Mouse (Mus musculus): ENCODE results near the gene Fgf3. TPM values are rescaled to one million over a fixed set of nuclear protein-coding genes. Genes with fewer than 3 reads are reported as not detected.
"Not testable (repeated sequence)": the region's sequence is repeated elsewhere in the genome, so short reads cannot be mapped to it uniquely, and the experiment has no call there.

Gene Fgf3
- polyA plus RNA-seq, 1 experiment from 2014 or later: not detected

- Histone ChIP-seq H3K27me3 (ENCODE audit: control insufficient read depth, insufficient read depth, low read depth, low read length) (peaks cover 5% of the 10 kb centered on the region; the same call in 1 of the 2 replicates), H3K4me1 (replicated peaks; ENCODE audit: control insufficient read depth, insufficient read depth, low read length) (no peaks in the 10 kb centered on the region), H3K9me3 (ENCODE audit: control insufficient read depth, low read length) (no peaks in the 10 kb centered on the region), H3K27ac (ENCODE audit: low read length) (no peak overlapping the region), H3K4me2 (ENCODE audit: low read depth, low read length) (no peak overlapping the region), H3K36me3 (ENCODE audit: control insufficient read depth, insufficient read depth, low read length) (no peaks in the 10 kb centered on the region), H3K4me3 (ENCODE audit: low read length) (no peak overlapping the region), H3K9ac (ENCODE audit: low read length) (no peak overlapping the region)
- 0 out of 2 replicates have a peak, but pooled peaks have one; percentile 4 for ATAC-seq (ENCODE audit: low read depth)
- 6% methylated on average over 18 of the region's 18 CpGs for WGBS
These were observed 50.8 kb downstream of the Fgf3 start for GRCm38 (mm10) chr7:144888564-144889299.

- WGBS: 92% methylated on average over 1 of the region's 1 CpGs
- ATAC-seq (ENCODE audit: low read depth); H3K4me3 ChIP-seq (ENCODE audit: low read length); H3K4me2 ChIP-seq (ENCODE audit: low read depth, low read length); H3K4me1 ChIP-seq (replicated peaks; ENCODE audit: control insufficient read depth, insufficient read depth, low read length); H3K36me3 ChIP-seq (ENCODE audit: control insufficient read depth, insufficient read depth, low read length); H3K9me3 ChIP-seq (ENCODE audit: control insufficient read depth, low read length); H3K27ac ChIP-seq (ENCODE audit: low read length); H3K9ac ChIP-seq (ENCODE audit: low read length): not testable (repeated sequence)
- H3K27me3 ChIP-seq (ENCODE audit: control insufficient read depth, insufficient read depth, low read depth, low read length): peaks cover 18% of the 10 kb centered on the region
These were observed 52.8 kb downstream of the Fgf3 start for GRCm38 (mm10) chr7:144890661-144891060.

- Histone ChIP-seq H3K27me3 (ENCODE audit: control insufficient read depth, insufficient read depth, low read depth, low read length) (peaks cover 28% of the 10 kb centered on the region), H3K4me1 (replicated peaks; ENCODE audit: control insufficient read depth, insufficient read depth, low read length) (peaks cover 16% of the 10 kb centered on the region), H3K27ac (ENCODE audit: low read length) (no peak overlapping the region), H3K9me3 (ENCODE audit: control insufficient read depth, low read length) (no peaks in the 10 kb centered on the region), H3K4me3 (ENCODE audit: low read length) (no peak overlapping the region), H3K36me3 (ENCODE audit: control insufficient read depth, insufficient read depth, low read length) (no peaks in the 10 kb centered on the region), H3K9ac (ENCODE audit: low read length) (no peak overlapping the region), H3K4me2 (ENCODE audit: low read depth, low read length) (no peak overlapping the region)
- no peak for ATAC-seq (ENCODE audit: low read depth)
- WGBS: 52% methylated on average over 2 of the region's 2 CpGs
These were observed 54.0 kb downstream of the Fgf3 start for GRCm38 (mm10) chr7:144891863-144892262.

- 48% methylated on average over 6 of the region's 6 CpGs for WGBS
- no peak for ATAC-seq (ENCODE audit: low read depth)
- no peaks in the 10 kb centered on the region for H3K36me3 ChIP-seq (ENCODE audit: control insufficient read depth, insufficient read depth, low read length)
- H3K27ac ChIP-seq (ENCODE audit: low read length): no peak overlapping the region
- no peaks in the 10 kb centered on the region for H3K9me3 ChIP-seq (ENCODE audit: control insufficient read depth, low read length)
- H3K4me2 ChIP-seq (ENCODE audit: low read depth, low read length): no peak overlapping the region
- H3K4me3 ChIP-seq (ENCODE audit: low read length): no peak overlapping the region
- peaks cover 19% of the 10 kb centered on the region for H3K4me1 ChIP-seq (replicated peaks; ENCODE audit: control insufficient read depth, insufficient read depth, low read length)
- H3K9ac ChIP-seq (ENCODE audit: low read length): no peak overlapping the region
- peaks cover 33% of the 10 kb centered on the region for H3K27me3 ChIP-seq (ENCODE audit: control insufficient read depth, insufficient read depth, low read depth, low read length)
These were observed 54.4 kb downstream of the Fgf3 start for GRCm38 (mm10) chr7:144892322-144892721.

Other genes starting within 250 kb of the Fgf3 start
- gene Ano1, start 86.1 kb upstream of the Fgf3 start, polyA plus RNA-seq (2015; fragmentation: Nextera tagmentation; extraction: Ambion mirVana): 111 and 114 TPM in 2 replicates
- gene Fgf4, start 9.3 kb downstream of the Fgf3 start, polyA plus RNA-seq (2015; fragmentation: Nextera tagmentation; extraction: Ambion mirVana): not detected in 2 replicates
- not detected in 2 replicates for gene Fgf15, start 58.4 kb downstream of the Fgf3 start, polyA plus RNA-seq (2015; fragmentation: Nextera tagmentation; extraction: Ambion mirVana)
- gene LTO1, start 77.0 kb downstream of the Fgf3 start, polyA plus RNA-seq (2015; fragmentation: Nextera tagmentation; extraction: Ambion mirVana): 28.2 and 29.1 TPM in 2 replicates
- gene Ccnd1, start 101.8 kb downstream of the Fgf3 start, polyA plus RNA-seq (2015; fragmentation: Nextera tagmentation; extraction: Ambion mirVana): 92.5 and 122 TPM in 2 replicates

Data from lung, embryonic 16.5 days (tissue).